Mouse (Mus musculus) brain, embryonic 14.5 days (tissue): ENCODE measurements around the gene Rab20. TPM values are rescaled to one million over a fixed set of nuclear protein-coding genes. Genes with fewer than 3 reads are reported as not detected.

Experiments used
- DNase-seq: peaks from one replicate; pipeline ENCODE4 v3.0.0-alpha.2; 2011; ENCODE audit warnings: low read depth
- CTCF ChIP-seq: fragments of 200-500 bp; IDR thresholded peaks from 2 replicates; pipeline ENCODE4 v1.5.1; 2012; ENCODE audit warnings: inconsistent platforms, mild to moderate bottlenecking, moderate library complexity, borderline replicate concordance; ENCODE audit not compliant: insufficient read depth, insufficient read length; ENCODE audit errors: extremely low read depth
- POLR2A ChIP-seq: fragments of 200-500 bp; IDR thresholded peaks from 2 replicates; pipeline ENCODE4 v1.6.1; 2012; ENCODE audit warnings: mild to moderate bottlenecking, inconsistent platforms, borderline replicate concordance; ENCODE audit not compliant: poor library complexity, insufficient read depth, insufficient read length, severe bottlenecking; ENCODE audit errors: extremely low read depth
- polyA plus RNA-seq: library from polyadenylated mRNA; depleted of rRNA; stranded (reverse); fragments of >200 nt; gene quantifications from 2 replicates; pipeline ENCODE4 v1.2.3, GENCODE M21; 2012; rRNA removed

The Rab20 gene
- polyA plus RNA-seq: 0.55 and 0.85 TPM in 2 replicates

DNA sequence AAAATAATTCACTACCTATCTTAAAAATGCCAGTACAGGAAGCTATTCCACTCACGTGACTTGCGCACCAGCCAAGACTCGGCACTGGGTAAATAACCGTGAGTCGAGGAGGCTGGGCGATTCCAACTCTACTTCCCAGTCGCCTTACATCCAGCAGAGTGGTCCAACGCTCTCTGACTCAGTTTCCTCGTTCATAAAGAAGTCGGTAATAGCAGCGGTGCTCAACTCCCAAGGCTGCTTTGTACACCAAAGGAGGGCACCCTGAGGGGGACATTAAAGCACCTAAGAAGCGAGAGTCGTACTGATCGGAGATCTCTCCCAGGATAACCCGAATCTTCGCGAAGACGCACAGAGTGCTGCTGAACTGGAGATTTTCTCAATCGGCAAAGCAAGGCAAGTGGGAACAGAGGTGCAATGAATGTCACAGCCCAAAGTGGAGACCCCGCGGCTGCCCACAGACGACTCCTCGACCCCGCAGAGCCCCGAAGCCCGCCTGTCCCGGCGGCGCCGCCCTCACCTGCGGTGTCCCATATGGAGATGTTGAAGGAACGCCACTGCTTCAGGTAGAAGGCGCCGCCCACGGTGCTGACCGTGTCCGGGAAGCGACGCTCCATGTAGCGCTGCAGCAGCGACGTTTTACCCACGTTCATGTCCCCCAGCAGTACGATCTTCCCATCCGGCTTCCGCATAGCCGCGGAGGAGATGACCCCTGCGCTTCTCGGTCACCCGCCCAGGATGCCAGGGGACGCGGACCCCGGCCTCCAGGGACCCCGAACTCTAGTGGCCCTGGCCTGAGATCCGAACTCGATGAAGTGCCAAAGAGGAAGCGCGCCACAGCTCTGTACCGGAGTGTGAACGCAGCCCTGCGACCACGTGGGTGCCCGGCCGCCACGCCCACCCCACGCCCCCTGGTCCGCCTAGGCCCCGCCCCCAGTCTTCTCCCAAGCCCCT, at the start of gene Rab20:
Rab20 (minus strand) TSS at position 900 of the 951 bp plus-strand sequence.
- peak; percentile 62 for DNase-seq
- TF ChIP-seq POLR2A (no peak), CTCF (no peak)

DNA sequence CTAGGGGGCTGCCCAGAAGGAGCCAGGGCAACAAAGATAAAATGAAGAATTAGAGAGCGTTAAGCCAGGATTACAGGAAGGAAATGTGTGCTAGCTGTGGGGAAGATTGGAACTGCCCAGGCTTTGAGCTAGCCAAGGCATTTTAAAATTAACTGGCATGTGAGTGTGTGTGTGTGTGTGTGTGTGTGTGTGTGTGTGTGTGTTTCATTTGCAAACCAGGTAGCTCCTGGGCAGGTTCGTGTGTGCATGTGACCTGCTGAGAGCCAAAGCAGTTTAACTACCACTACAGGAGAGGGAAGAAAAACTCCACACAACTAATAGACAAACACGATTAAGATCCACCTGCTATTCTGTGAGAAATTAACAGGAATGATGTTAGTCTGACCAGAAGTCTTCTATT, 44.8 kb upstream of the Rab20 start:
- no peak for TF ChIP-seq CTCF
- no peak for TF ChIP-seq POLR2A
- no peak for DNase-seq

DNA sequence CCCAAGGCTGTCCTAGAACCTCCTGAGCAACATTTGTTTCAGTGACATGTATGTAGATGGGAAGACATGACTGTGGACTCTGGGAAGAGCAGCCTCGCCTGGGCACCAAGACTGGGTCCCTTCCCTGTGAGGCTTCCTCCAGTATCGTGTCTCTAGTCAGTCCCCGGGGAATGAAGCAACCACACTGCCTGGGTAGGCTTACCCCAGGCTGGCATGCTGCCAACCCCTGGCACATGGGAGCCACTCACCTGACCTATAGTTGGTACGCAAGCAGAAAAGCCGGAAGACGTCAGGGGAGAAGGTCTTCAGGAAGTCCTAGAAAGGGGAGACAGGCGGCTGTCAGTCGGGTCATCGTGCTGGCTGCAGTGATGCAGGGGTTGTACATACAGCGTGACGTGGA, 40.2 kb upstream of the Rab20 start:
- peak; percentile 6 for DNase-seq
- TF ChIP-seq CTCF: no peak
- no peak for TF ChIP-seq POLR2A

DNA sequence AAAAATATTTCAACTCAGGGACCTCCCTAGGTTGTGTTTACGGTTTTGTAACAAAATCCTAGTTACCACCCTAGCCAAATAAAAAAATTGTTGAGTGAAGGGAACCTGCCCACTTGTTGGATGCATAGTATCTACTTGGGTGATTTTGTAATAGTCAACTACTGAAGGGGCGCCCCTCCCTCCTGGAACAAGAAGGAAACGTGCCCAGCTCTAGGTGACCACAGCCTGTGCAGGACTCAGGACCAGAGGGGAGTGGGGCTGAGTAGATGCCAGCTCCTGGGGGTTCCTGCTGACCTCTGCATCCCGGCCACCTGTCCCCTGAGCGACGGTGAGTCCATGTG, 39.5 kb upstream of the Rab20 start:
- DNase-seq: no peak
- no peak for TF ChIP-seq POLR2A
- no peak for TF ChIP-seq CTCF

DNA sequence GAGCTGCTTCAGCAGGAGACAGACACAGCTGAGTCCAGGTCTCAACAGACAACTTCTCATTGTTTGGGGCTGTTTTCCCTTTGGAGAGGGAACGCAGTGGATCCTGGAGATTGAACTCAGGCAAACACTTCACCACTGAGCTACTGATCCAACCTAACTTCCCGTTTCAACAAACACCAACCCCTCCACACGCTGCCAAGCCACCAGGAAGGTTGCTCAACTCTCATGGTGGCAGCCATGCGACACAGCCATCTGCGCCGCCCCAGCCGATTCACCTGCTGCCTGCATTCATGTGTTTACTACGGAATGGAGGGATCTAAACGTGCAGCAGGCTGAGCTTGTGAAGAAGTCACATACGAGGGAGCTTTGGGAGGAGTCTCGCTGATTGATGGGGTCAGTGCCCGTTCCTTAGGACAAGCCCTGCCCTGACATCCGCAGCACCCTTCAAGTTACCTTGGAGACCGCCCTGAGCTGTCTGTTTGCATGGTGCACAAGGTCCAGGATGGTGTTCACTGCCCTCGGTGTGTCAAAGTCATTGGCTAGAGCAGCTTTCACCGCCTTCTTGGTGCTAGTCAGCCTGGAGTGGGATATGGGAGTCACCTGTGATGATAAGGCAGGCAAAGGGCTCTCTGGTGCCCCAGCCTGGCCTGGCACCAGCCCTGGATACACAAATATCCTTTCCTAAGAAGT, 39.0 kb upstream of the Rab20 start:
- TF ChIP-seq CTCF (no peak), POLR2A (no peak)
- no peak for DNase-seq

DNA sequence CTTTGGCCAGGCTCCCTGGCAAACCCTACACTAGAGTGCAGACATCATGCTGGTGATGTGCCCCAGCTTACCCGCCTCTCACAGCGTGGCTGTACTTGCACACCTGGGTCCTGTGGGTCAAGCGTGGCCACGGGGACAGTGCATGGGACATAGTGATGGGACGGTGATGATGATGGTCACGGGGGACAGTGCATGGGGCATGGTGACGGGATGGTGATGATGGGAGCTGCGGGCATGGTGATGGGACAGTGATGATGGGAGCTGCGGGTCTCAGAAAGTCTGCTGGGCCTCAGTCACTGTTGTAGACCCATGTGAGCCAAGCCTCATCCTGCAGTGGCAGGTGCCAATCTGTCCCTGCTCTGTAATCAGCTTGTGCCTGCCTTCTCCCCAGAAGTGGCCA, 37.8 kb upstream of the Rab20 start:
- TF ChIP-seq POLR2A (no peak), CTCF (no peak)
- DNase-seq: no peak

DNA sequence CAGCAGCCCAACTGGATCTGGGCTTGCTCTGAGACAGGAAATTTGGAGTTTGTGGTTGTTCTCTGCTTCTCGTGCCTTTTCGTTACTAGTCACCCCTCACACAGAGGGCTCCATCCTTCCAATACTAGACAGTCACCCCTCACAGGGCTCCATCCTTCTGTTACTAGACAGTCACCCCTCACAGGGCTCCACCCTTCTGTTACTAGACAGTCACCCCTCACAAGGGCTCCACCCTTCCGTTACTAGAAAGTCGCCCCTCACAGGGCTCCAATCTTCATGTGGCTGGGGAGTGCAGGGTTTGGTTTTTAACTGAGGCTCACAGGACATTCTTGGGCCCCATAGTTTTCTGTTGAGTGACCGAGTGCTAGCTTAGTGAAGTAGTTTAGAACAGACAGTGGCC, 34.7 kb upstream of the Rab20 start:
- no peak for DNase-seq
- TF ChIP-seq CTCF (no peak), POLR2A (no peak)

DNA sequence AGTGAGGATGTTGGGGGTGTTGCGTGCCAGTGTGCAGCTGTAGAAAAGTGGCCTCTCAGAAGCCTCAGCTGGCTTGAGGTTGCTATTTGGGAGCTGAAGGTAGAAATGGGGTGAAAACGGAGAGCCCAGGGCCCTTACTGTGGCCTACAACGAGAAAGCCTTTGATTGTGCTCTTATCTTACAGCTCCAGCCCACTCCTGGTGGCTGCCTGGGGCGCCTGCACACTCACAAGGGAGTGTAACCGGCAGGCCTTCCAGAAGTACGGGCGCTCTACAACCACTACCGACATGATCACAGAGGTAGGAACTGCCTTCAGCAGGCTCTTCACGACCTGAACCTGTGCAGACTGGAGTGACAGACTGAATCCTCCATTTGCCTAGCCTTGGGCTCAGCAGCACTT, 34.2 kb upstream of the Rab20 start:
- no peak for DNase-seq

DNA sequence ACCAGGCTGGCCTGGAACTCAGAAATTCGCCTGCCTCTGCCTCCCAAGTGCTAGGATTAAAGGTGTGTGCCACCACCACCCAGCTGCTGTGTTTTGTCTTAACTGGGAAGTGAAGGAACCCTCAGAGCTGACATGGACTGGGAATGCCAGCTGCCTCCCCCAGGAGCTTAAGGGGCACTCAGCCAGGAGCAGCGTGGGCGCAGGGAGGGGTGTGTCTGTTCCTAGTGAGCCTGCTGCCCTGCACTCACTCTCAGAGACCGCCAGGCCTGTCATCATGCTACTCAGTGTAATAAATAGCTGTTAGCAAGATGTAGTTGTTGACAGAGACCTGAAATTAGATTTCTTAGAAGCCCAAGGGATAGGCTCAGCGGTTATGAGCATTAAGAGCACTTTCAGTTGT, 32.5 kb upstream of the Rab20 start:
- TF ChIP-seq POLR2A (no peak), CTCF (no peak)
- no peak for DNase-seq

More for the DNA sequence above, 34.2 kb upstream of the Rab20 start:
- TF ChIP-seq POLR2A (no peak), CTCF (no peak)

DNA sequence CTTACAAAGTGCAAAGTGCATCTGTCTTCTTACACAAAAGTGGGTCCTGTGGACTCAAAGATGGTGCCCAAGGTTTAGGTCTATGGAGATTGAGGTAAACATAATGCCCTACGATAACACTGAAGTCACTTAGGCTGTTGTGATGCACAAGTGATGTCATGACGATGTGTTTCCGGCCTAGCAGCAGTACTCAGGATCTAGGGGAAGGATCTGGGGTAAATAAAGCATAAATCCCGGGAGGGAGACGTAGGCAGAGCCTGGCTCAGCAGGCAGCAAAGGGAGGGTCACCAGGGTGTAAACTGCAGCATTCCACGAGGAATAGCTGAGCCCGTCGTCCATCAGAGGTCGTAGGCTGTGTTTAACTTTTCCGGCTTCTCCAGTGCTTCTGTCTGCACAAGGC, 30.4 kb upstream of the Rab20 start:
- DNase-seq: no peak

DNA sequence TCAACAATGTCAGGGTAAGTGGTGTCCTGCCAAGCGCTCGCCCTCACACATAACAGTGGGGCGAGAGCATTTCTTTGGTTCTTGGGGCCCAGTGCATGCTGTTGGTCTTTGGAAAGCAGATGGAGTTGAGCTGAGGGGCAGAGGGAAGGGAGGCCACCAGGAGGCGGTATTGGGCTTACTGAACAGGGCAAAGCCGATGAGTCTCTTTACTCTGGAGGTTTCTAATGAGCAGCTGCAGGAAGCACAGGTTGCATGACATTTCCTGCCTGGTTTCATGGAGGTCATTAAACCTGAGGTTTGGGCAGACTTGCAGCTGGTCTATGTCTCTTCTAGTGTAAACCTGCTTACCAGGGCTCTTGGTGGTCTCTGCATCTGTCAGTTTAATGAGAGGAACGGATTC, 28.3 kb upstream of the Rab20 start:
- TF ChIP-seq POLR2A: no peak
- peak; percentile 67 for TF ChIP-seq CTCF
- peak; percentile 64 for DNase-seq

More for the DNA sequence above, 30.4 kb upstream of the Rab20 start:
- TF ChIP-seq CTCF (no peak), POLR2A (no peak)

DNA sequence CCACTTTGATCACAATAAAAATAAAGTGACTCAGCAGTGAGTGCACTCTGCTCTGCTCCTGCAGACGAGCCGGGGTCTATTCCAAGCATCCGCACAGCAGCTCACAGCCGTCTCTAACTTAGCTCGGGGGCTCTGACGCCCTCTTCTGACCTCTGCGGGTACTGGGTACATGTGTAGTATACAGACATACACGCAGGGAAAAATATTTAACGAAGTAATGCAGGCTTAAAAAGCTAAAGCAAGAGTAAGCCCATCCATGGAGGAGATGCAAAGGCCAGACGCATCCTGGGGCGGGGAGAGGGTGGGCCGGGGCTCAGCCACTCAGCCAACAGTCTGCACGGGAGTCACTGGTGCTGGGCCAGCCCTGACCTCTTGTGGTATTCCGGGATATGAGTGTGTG, 27.6 kb upstream of the Rab20 start:
- no peak for TF ChIP-seq CTCF
- no peak for TF ChIP-seq POLR2A

More for the DNA sequence above, 27.6 kb upstream of the Rab20 start:
- DNase-seq: no peak
